Mouse (Mus musculus): ENCODE results near the gene Cgn. TPM values are rescaled to one million over a fixed set of nuclear protein-coding genes. Genes with fewer than 3 reads are reported as not detected.
"Not testable (repeated sequence)": the region's sequence is repeated elsewhere in the genome, so short reads cannot be mapped to it uniquely, and the experiment has no call there.

The Cgn gene
- polyA plus RNA-seq, 1 experiment: 1.5 TPM

DNA sequence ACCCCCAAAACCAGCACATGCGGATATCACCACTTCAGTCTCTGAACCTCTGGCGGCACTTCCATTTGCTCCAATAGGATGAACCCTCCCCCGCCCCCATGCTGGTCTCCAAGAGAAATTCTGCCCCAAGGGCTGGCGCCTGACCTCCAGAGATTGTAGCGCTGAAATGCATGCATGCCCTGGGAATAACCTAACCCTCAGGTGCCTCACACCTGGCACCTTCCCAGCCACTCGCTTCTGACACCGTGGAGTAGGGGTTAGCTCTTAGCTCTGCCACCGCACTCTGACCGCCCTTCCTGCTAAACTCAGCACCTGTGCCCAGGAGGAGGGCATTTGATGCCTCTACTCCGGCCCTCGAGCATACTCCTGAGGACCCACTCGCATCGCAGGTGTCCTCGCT lies 334 bp downstream of the Cgn start:
- TF ChIP-seq CTCF (IDR thresholded peaks at IDR 0.05; ENCODE audit: borderline replicate concordance, control insufficient read depth, extremely low read depth, insufficient read depth, low read length, poor library complexity): no peak
- no peak for TF ChIP-seq POLR2A (IDR thresholded peaks at IDR 0.05; ENCODE audit: control insufficient read depth, extremely low read depth, insufficient read depth, low read length, poor library complexity)
- Histone ChIP-seq H3K27ac (ENCODE audit: control insufficient read depth, insufficient read depth, low read length) (no peak overlapping the region), H3K36me3 (ENCODE audit: control insufficient read depth, insufficient read depth, low read length) (no peaks in the 10 kb centered on the region), H3K4me1 (replicated peaks; ENCODE audit: control insufficient read depth, insufficient read depth, low read length) (peaks cover 6% of the 10 kb centered on the region), H3K27me3 (ENCODE audit: control insufficient read depth, insufficient read depth, low read length) (no peaks in the 10 kb centered on the region; the same call in 1 of the 2 replicates), H3K4me3 (ENCODE audit: control insufficient read depth, insufficient read depth, low read length) (peak overlapping the region; percentile 43)
- DNase-seq: no peak
- 6% methylated on average over 14 of the region's 14 CpGs for WGBS

DNA sequence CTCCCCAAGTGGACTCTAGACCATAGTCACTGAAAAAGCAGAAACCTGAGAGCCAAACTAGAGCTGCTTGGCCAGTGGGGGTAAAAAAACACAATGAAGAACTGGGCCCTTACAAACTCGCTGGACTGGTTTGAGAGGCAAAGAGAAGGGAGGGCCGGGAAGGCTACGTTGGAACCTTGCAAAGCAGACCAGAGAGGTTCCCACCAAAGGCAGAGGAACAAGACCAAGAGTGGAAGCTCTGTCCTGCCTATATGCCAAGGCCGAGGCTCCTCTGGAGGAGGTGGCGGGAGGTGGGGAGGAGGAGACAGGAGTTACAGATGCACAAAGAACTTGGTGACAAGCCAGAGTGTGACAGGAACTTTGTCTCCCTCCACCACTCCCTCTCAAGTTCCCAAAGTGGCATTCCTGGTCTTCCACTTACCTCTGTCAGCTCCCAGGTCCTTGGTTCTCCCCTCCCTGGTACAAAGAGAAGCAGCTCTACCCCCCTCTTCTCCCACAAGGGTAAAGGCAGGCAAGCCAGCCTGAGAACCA lies 2.1 kb downstream of the Cgn start:
- 88% methylated on average over 5 of the region's 5 CpGs for WGBS
- no peak for DNase-seq
- Histone ChIP-seq H3K36me3 (ENCODE audit: control insufficient read depth, insufficient read depth, low read length) (no peaks in the 10 kb centered on the region), H3K4me1 (replicated peaks; ENCODE audit: control insufficient read depth, insufficient read depth, low read length) (peaks cover 6% of the 10 kb centered on the region), H3K4me3 (ENCODE audit: control insufficient read depth, insufficient read depth, low read length) (no peak overlapping the region), H3K27ac (ENCODE audit: control insufficient read depth, insufficient read depth, low read length) (no peak overlapping the region), H3K27me3 (ENCODE audit: control insufficient read depth, insufficient read depth, low read length) (no peaks in the 10 kb centered on the region; the same call in 1 of the 2 replicates)
- TF ChIP-seq CTCF (IDR thresholded peaks at IDR 0.05; ENCODE audit: borderline replicate concordance, control insufficient read depth, extremely low read depth, insufficient read depth, low read length, poor library complexity) (no peak), POLR2A (IDR thresholded peaks at IDR 0.05; ENCODE audit: control insufficient read depth, extremely low read depth, insufficient read depth, low read length, poor library complexity) (no peak)

DNA sequence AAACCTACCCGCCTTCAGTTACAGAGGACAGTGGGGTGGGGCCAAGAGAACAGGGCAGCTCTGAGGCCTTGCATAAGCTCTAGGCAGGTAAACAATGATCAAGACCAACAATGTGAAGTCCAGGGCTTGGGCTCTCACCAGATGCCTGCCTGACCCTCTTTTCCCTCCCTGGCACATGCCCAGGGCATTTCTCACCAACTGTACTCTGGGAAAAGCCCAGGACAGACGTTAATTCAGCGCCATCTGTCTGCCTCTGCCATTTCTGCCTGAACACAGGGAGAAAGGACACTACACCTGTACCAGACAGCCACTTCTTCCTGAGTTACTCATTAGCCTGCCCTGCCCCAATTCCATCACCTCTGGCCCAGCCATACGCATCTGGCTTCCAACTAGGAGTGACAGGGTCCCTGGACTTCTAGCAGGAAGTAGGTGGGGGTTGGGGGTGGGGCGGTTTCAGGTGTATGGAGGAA lies 2.8 kb downstream of the Cgn start:
- H3K36me3 ChIP-seq (ENCODE audit: control insufficient read depth, insufficient read depth, low read length): no peaks in the 10 kb centered on the region
- H3K27me3 ChIP-seq (ENCODE audit: control insufficient read depth, insufficient read depth, low read length): no peaks in the 10 kb centered on the region; the same call in 1 of the 2 replicates
- 78% methylated on average over 5 of the region's 5 CpGs for WGBS
- no peak overlapping the region for H3K4me3 ChIP-seq (ENCODE audit: control insufficient read depth, insufficient read depth, low read length)
- TF ChIP-seq POLR2A (IDR thresholded peaks at IDR 0.05; ENCODE audit: control insufficient read depth, extremely low read depth, insufficient read depth, low read length, poor library complexity) (no peak), CTCF (IDR thresholded peaks at IDR 0.05; ENCODE audit: borderline replicate concordance, control insufficient read depth, extremely low read depth, insufficient read depth, low read length, poor library complexity) (no peak)
- H3K4me1 ChIP-seq (replicated peaks; ENCODE audit: control insufficient read depth, insufficient read depth, low read length): peaks cover 6% of the 10 kb centered on the region
- no peak overlapping the region for H3K27ac ChIP-seq (ENCODE audit: control insufficient read depth, insufficient read depth, low read length)
- DNase-seq: no peak

DNA sequence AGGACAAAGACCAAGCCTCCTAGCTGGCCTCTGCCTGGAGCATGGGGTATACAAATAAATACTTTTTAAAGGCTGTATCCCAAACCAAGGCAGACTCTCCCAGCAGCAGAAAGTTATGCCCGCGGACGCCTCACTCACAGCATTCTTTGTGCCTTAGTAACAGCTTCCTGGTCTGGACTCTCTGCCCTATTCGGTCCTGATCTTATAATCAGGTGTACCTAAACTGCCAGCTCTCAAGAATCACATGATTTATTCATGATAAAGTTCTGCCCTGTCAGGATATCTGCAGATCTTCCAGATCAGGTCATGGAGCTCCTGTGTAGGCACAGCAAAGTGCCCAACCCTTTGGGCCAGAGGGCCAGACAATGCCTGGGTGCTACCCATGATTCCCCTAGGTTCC lies 3.4 kb downstream of the Cgn start:
- no peak overlapping the region for H3K27ac ChIP-seq (ENCODE audit: control insufficient read depth, insufficient read depth, low read length)

DNA sequence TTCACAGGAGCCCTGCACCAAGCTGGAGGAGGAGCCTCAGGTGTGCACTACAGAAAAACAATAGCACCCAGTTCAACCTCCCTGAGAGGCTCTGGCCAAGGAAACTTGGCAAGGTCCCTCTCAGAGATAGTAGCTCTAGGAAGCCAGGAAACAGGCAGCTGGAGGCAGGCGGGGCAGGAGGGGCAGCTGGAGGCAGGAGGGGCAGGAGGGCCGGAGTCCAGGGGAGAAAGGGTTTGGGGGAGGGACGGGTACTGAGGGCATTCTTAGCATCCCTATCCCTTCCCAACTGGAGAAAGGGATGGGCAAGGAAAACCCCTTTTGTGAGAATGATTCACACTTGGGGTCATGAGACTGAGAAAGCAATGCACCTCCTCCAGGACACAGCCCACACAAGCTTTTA lies 4.9 kb downstream of the Cgn start:
- no peak overlapping the region for H3K4me3 ChIP-seq (ENCODE audit: control insufficient read depth, insufficient read depth, low read length)
- H3K36me3 ChIP-seq (ENCODE audit: control insufficient read depth, insufficient read depth, low read length): no peaks in the 10 kb centered on the region
- TF ChIP-seq CTCF (IDR thresholded peaks at IDR 0.05; ENCODE audit: borderline replicate concordance, control insufficient read depth, extremely low read depth, insufficient read depth, low read length, poor library complexity): no peak
- no peak for TF ChIP-seq POLR2A (IDR thresholded peaks at IDR 0.05; ENCODE audit: control insufficient read depth, extremely low read depth, insufficient read depth, low read length, poor library complexity)
- no peak overlapping the region for H3K27ac ChIP-seq (ENCODE audit: control insufficient read depth, insufficient read depth, low read length)
- no peak for DNase-seq
- H3K4me1 ChIP-seq (replicated peaks; ENCODE audit: control insufficient read depth, insufficient read depth, low read length): peaks cover 6% of the 10 kb centered on the region
- WGBS: 86% methylated on average over 3 of the region's 3 CpGs
- no peaks in the 10 kb centered on the region; the same call in 1 of the 2 replicates for H3K27me3 ChIP-seq (ENCODE audit: control insufficient read depth, insufficient read depth, low read length)

More for the DNA sequence above, 3.4 kb downstream of the Cgn start:
- WGBS: 82% methylated on average over 4 of the region's 4 CpGs
- no peak for DNase-seq
- Histone ChIP-seq H3K36me3 (ENCODE audit: control insufficient read depth, insufficient read depth, low read length) (no peaks in the 10 kb centered on the region), H3K4me1 (replicated peaks; ENCODE audit: control insufficient read depth, insufficient read depth, low read length) (peaks cover 6% of the 10 kb centered on the region), H3K4me3 (ENCODE audit: control insufficient read depth, insufficient read depth, low read length) (no peak overlapping the region), H3K27me3 (ENCODE audit: control insufficient read depth, insufficient read depth, low read length) (no peaks in the 10 kb centered on the region; the same call in 1 of the 2 replicates)
- TF ChIP-seq POLR2A (IDR thresholded peaks at IDR 0.05; ENCODE audit: control insufficient read depth, extremely low read depth, insufficient read depth, low read length, poor library complexity): no peak
- no peak for TF ChIP-seq CTCF (IDR thresholded peaks at IDR 0.05; ENCODE audit: borderline replicate concordance, control insufficient read depth, extremely low read depth, insufficient read depth, low read length, poor library complexity)

DNA sequence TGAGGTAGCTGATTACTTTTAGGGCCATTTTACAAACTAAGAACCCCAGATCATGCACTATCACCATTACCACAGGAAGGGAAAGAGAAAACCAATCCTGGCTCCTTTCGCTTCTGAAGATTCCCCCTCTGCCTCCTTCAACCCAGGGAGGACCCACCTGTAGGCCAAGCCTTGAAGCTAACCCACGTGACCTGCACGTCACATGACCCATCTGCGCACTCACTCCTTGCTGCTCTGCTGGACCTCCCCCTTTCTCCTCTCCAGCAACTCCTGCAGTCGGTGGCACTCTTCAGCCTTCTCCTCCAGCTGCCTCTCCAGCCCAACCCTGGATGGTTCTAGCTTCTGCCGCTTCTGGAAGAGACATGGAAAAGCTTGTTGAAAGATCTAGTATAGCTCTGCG lies 10.4 kb downstream of the Cgn start:
- DNase-seq: no peak
- H3K4me1 ChIP-seq (replicated peaks; ENCODE audit: control insufficient read depth, insufficient read depth, low read length): no peaks in the 10 kb centered on the region
- no peak overlapping the region for H3K27ac ChIP-seq (ENCODE audit: control insufficient read depth, insufficient read depth, low read length)
- H3K4me3 ChIP-seq (ENCODE audit: control insufficient read depth, insufficient read depth, low read length): no peak overlapping the region
- H3K36me3 ChIP-seq (ENCODE audit: control insufficient read depth, insufficient read depth, low read length): no peaks in the 10 kb centered on the region
- no peak for TF ChIP-seq CTCF (IDR thresholded peaks at IDR 0.05; ENCODE audit: borderline replicate concordance, control insufficient read depth, extremely low read depth, insufficient read depth, low read length, poor library complexity)
- no peak for TF ChIP-seq POLR2A (IDR thresholded peaks at IDR 0.05; ENCODE audit: control insufficient read depth, extremely low read depth, insufficient read depth, low read length, poor library complexity)
- 90% methylated on average over 7 of the region's 7 CpGs for WGBS
- H3K27me3 ChIP-seq (ENCODE audit: control insufficient read depth, insufficient read depth, low read length): no peaks in the 10 kb centered on the region

DNA sequence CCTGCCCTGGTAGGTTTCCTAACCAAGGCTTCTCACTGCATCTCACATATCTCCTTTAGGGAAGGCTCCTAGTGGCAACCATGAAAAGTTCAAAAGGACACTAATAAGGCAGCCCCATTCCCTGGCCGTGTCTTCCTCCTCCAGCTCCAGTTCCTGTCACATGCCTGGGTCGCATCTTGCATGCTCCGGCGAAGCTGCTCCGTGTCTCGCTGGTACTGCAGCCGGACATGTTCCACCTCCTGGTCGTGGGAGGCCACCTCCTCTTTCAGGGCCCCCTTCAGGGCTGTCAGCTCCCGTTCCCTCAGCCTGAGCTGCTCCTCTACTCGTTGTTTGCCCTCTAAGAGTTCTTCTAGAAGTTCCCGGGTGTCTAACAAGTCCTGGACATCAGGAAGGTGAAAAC lies 12.3 kb downstream of the Cgn start:
- 85% methylated on average over 11 of the region's 11 CpGs for WGBS
- no peaks in the 10 kb centered on the region for H3K27me3 ChIP-seq (ENCODE audit: control insufficient read depth, insufficient read depth, low read length)
- TF ChIP-seq POLR2A (IDR thresholded peaks at IDR 0.05; ENCODE audit: control insufficient read depth, extremely low read depth, insufficient read depth, low read length, poor library complexity): no peak
- no peak for TF ChIP-seq CTCF (IDR thresholded peaks at IDR 0.05; ENCODE audit: borderline replicate concordance, control insufficient read depth, extremely low read depth, insufficient read depth, low read length, poor library complexity)
- peak; percentile 10 for DNase-seq
- H3K4me1 ChIP-seq (replicated peaks; ENCODE audit: control insufficient read depth, insufficient read depth, low read length): no peaks in the 10 kb centered on the region
- H3K27ac ChIP-seq (ENCODE audit: control insufficient read depth, insufficient read depth, low read length): no peak overlapping the region
- no peak overlapping the region for H3K4me3 ChIP-seq (ENCODE audit: control insufficient read depth, insufficient read depth, low read length)
- no peaks in the 10 kb centered on the region for H3K36me3 ChIP-seq (ENCODE audit: control insufficient read depth, insufficient read depth, low read length)

DNA sequence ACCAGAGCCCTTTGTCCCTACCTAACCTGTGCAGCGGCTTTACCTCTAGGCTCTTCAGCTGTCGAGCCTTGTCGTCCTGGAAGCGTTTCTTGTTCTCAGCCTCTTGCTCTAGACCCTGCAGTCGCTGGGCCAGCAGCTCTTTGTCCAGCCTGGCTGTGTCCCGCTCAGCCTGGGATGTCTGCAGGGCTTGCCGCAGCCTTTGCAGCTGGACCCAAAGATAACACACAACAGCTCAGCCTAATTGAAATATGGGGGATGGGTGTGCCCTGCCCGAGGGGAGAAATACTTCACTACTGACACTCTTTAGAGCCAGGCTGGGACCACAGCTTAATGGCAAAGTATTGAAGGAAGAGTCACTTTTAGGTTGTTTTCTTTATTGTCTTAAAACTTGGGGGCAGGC lies 20.8 kb downstream of the Cgn start:
- WGBS: 81% methylated on average over 8 of the region's 8 CpGs

DNA sequence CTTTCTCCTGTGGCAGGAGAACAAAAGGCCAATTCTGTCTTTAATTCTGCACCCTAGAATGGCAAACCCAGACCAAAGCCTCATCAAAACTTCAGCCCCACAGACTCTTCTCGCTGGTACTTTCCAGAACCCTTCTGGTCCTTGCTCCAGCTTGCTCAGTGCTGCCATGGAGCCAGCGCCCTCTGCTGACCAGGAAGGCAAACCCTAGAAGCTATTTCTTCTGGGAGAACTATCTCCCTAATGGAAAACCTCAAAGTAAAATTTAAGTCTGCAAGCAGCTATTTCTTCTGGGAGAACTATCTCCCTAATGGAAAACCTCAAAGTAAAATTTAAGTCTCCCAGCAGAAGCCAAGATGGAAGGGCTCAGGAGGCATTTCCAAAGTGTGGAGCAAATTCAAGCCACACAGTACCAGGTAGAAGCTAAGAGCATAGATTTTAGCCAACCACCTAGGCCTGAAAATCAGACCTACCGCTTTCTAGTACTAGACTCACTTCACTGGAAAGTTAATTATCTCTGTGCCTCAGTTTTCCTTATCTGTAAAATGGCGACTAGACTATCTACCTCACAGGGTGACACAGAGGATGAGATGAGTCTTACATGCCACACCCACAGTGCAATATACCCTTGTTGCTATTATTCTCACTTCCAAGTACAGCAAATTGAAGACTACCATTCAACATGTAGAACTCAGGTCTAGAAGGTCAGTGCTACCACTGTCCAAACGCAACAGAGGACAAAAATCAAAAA lies 21.6 kb downstream of the Cgn start:
- H3K27ac ChIP-seq (ENCODE audit: control insufficient read depth, insufficient read depth, low read length); H3K27me3 ChIP-seq (ENCODE audit: control insufficient read depth, insufficient read depth, low read length); H3K36me3 ChIP-seq (ENCODE audit: control insufficient read depth, insufficient read depth, low read length); H3K4me1 ChIP-seq (replicated peaks; ENCODE audit: control insufficient read depth, insufficient read depth, low read length); DNase-seq; H3K4me3 ChIP-seq (ENCODE audit: control insufficient read depth, insufficient read depth, low read length): not testable (repeated sequence)
- WGBS: 72% methylated on average over 4 of the region's 5 CpGs

More for the DNA sequence above, 20.8 kb downstream of the Cgn start:
- not testable (repeated sequence) for H3K4me3 ChIP-seq (ENCODE audit: control insufficient read depth, insufficient read depth, low read length); H3K4me1 ChIP-seq (replicated peaks; ENCODE audit: control insufficient read depth, insufficient read depth, low read length); H3K27me3 ChIP-seq (ENCODE audit: control insufficient read depth, insufficient read depth, low read length); DNase-seq; H3K27ac ChIP-seq (ENCODE audit: control insufficient read depth, insufficient read depth, low read length); H3K36me3 ChIP-seq (ENCODE audit: control insufficient read depth, insufficient read depth, low read length)
